Mouse (Mus musculus) ES-Bruce4 (cell line): ENCODE data around the gene Ppox. TPM values are rescaled to one million over a fixed set of nuclear protein-coding genes. Genes with fewer than 3 reads are reported as not detected.

Experiments
- H3K27ac ChIP-seq: 2 replicates; pipeline ENCODE4 v1.5.1; 2012; ENCODE audit warnings: low read length, inconsistent platforms; ENCODE audit not compliant: insufficient read depth
- H3K27me3 ChIP-seq: 2 replicates; pipeline ENCODE4 v1.6.1; 2012; ENCODE audit warnings: mild to moderate bottlenecking, low read length, inconsistent platforms; ENCODE audit not compliant: control insufficient read depth, poor library complexity, insufficient read depth, severe bottlenecking
- H3K36me3 ChIP-seq: 2 replicates; pipeline ENCODE4 v1.6.1; 2012; ENCODE audit warnings: inconsistent platforms, mild to moderate bottlenecking, low read length, moderate library complexity; ENCODE audit not compliant: control insufficient read depth, poor library complexity, insufficient read depth, severe bottlenecking
- H3K4me1 ChIP-seq: one replicate; pipeline ENCODE4 v1.8.1; 2011; ENCODE audit warnings: low read length; ENCODE audit not compliant: control insufficient read depth, insufficient read depth
- H3K4me3 ChIP-seq: 2 replicates; pipeline ENCODE4 v1.5.1; 2011; ENCODE audit warnings: low read depth, mild to moderate bottlenecking, low read length
- H3K9ac ChIP-seq: 2 replicates; pipeline ENCODE4 v1.6.1; 2012; ENCODE audit warnings: low read depth, mild to moderate bottlenecking, inconsistent platforms; ENCODE audit not compliant: poor library complexity, severe bottlenecking
- H3K9me3 ChIP-seq: replicated peaks from 2 replicates; pipeline ENCODE4 v1.6.1; 2012; ENCODE audit warnings: mild to moderate bottlenecking, low read length, inconsistent platforms; ENCODE audit not compliant: control insufficient read depth, poor library complexity, insufficient read depth, severe bottlenecking
- CTCF ChIP-seq: IDR thresholded peaks from one replicate; pipeline ENCODE4 v1.8.1; 2011; ENCODE audit warnings: low read depth, low read length
- EP300 ChIP-seq: IDR thresholded peaks from 2 replicates; pipeline ENCODE4 v1.6.1; 2011; ENCODE audit warnings: low read depth, low read length; ENCODE audit not compliant: insufficient read depth
- POLR2A ChIP-seq: IDR thresholded peaks from one replicate; pipeline ENCODE4 v1.8.1; 2011; ENCODE audit warnings: low read length; ENCODE audit not compliant: insufficient read depth
- polyA plus RNA-seq: library from polyadenylated mRNA; stranded (reverse); fragments of >200 nt; gene quantifications from 2 replicates; pipeline ENCODE4 v1.2.4, GENCODE M21; 2011; ENCODE audit warnings: low read depth; ENCODE audit not compliant: missing spikeins, insufficient read depth, insufficient read length

The Ppox gene
- polyA plus RNA-seq, 1 experiment = 25.2 TPM

- Histone ChIP-seq H3K4me1 (peaks cover 4% of the 10 kb centered on the region), H3K9ac (no peak within 1 kb of the TSS), H3K9me3 (no peaks in the 10 kb centered on the region), H3K27me3 (no peaks in the 10 kb centered on the region), H3K4me3 (no peak within 1 kb of the TSS), H3K27ac (no peak within 1 kb of the TSS), H3K36me3 (peaks cover 35% of the 10 kb centered on the region)
- no peak for TF ChIP-seq CTCF
- no peak for TF ChIP-seq POLR2A
- TF ChIP-seq EP300 = no peak
Measured at GRCm38 (mm10) chr1:171234126-171234525, 46.9 kb downstream of the Ppox start, which contains the start of gene Fcer1g. TSS of gene Fcer1g (minus strand) at chr1:171234365.

- Histone ChIP-seq H3K27ac (no peak overlapping the region), H3K36me3 (peaks cover 30% of the 10 kb centered on the region), H3K9me3 (no peaks in the 10 kb centered on the region), H3K9ac (no peak overlapping the region), H3K4me1 (peaks cover 4% of the 10 kb centered on the region), H3K4me3 (no peak overlapping the region), H3K27me3 (no peaks in the 10 kb centered on the region)
- TF ChIP-seq EP300 (no peak), CTCF (no peak), POLR2A (no peak)
Measured at GRCm38 (mm10) chr1:171232800-171233730, 47.9 kb downstream of the Ppox start.

GRCm38 (mm10) chr1:171232348-171232747 is 48.6 kb downstream of the Ppox start:
- H3K4me1 ChIP-seq = peaks cover 4% of the 10 kb centered on the region
- H3K27ac ChIP-seq = no peak overlapping the region
- TF ChIP-seq POLR2A (no peak), CTCF (no peak), EP300 (no peak)
- H3K4me3 ChIP-seq = no peak overlapping the region
- no peaks in the 10 kb centered on the region for H3K27me3 ChIP-seq
- H3K9ac ChIP-seq = no peak overlapping the region
- H3K36me3 ChIP-seq = peaks cover 24% of the 10 kb centered on the region
- no peaks in the 10 kb centered on the region for H3K9me3 ChIP-seq

- H3K27me3 ChIP-seq = no peaks in the 10 kb centered on the region
- no peaks in the 10 kb centered on the region for H3K9me3 ChIP-seq
- H3K27ac ChIP-seq = no peak overlapping the region
- TF ChIP-seq POLR2A (no peak), CTCF (no peak), EP300 (no peak)
- peaks cover 20% of the 10 kb centered on the region for H3K36me3 ChIP-seq
- no peak overlapping the region for H3K9ac ChIP-seq
- H3K4me1 ChIP-seq = peaks cover 4% of the 10 kb centered on the region
- H3K4me3 ChIP-seq = no peak overlapping the region
Measured at GRCm38 (mm10) chr1:171231844-171232243, 49.1 kb downstream of the Ppox start.

- no peak overlapping the region for H3K4me3 ChIP-seq
- H3K9me3 ChIP-seq = no peaks in the 10 kb centered on the region
- H3K4me1 ChIP-seq = peaks cover 5% of the 10 kb centered on the region
- no peak overlapping the region for H3K9ac ChIP-seq
- no peaks in the 10 kb centered on the region for H3K27me3 ChIP-seq
- H3K36me3 ChIP-seq = peaks cover 7% of the 10 kb centered on the region
- TF ChIP-seq POLR2A = no peak
- H3K27ac ChIP-seq = no peak overlapping the region
Measured at GRCm38 (mm10) chr1:171230215-171230614, 50.8 kb downstream of the Ppox start.

- Histone ChIP-seq H3K9ac (no peak overlapping the region), H3K4me3 (no peak overlapping the region), H3K9me3 (no peaks in the 10 kb centered on the region), H3K4me1 (peaks cover 7% of the 10 kb centered on the region), H3K27me3 (no peaks in the 10 kb centered on the region), H3K27ac (no peak overlapping the region), H3K36me3 (peaks cover 2% of the 10 kb centered on the region; the same call in 1 of the 2 replicates)
- no peak for TF ChIP-seq CTCF
Measured at GRCm38 (mm10) chr1:171229750-171230149, 51.2 kb downstream of the Ppox start.
